Mouse (Mus musculus) embryo, embryonic 11 days (tissue): Measurements from ENCODE around the gene Ppfibp1.

Source experiments
- DNase-seq: peaks from one replicate; pipeline ENCODE4 v3.0.0-alpha.2; 2015

Ppfibp1 gene

DNA sequence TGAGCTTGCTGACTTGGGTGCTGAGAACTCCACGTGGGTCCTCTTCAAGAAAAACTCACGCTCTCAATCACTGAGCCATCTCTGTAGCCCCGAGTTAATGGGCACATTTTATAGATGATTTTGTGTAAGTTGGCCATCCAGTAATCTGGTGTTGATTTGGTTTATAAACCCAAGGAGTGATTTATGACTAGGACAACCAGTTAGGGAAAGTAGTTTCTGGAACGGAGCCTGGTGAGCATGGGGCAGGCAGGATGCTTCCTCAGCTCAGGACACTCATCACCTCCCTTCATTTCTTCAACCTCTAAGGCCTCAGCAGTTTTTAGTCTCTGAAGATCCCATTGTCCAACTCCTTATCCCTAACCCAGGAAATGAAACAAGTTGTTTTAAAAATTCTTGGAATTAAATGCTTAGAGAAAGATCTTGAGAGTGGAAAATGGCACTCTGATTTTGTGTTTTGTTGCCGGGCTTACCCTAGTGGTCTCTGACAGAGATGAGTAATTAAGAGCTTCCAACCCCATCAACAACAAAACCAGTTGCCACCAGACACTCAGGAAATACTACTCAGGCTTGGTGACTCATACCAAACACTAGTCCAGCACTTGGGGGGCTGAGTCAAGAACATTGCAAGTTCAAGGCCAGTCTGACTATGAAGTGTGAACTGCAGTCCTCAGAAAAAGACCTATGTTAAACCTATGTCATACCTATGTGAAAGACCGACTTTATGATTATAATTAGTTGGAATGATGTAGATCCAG lies 75.3 kb downstream of the Ppfibp1 start:
- no peak for DNase-seq

DNA sequence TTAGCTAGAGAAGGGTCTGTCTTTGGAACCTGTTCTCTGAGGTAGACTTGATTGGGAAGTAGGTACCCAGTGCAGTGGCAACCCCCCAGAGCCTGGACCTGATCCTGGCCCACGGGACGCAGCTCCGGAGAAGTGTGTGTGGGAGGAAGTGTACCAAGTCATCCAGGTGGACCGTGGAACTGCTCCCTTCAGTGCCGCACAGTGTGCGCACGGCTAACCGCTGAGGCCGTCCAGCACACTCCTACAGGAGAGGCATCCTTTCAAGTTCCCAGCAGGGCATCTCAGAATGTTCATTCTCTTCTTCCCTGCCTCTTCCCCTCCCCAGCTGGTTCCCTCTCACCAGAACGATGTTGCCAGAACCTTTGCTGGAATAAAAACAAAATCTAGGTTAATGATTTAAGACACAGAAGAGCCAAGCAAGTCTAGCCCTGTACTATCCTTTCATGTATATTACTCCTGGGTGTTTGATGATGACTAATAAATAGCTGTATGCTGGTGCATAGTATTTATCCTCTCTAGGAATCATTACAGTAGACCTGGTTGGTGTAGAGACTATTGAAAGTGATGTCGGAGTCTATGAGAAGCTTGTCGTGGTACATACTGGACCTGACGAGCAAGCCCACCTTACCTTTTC lies 77.0 kb downstream of the Ppfibp1 start:
- DNase-seq, result no peak

DNA sequence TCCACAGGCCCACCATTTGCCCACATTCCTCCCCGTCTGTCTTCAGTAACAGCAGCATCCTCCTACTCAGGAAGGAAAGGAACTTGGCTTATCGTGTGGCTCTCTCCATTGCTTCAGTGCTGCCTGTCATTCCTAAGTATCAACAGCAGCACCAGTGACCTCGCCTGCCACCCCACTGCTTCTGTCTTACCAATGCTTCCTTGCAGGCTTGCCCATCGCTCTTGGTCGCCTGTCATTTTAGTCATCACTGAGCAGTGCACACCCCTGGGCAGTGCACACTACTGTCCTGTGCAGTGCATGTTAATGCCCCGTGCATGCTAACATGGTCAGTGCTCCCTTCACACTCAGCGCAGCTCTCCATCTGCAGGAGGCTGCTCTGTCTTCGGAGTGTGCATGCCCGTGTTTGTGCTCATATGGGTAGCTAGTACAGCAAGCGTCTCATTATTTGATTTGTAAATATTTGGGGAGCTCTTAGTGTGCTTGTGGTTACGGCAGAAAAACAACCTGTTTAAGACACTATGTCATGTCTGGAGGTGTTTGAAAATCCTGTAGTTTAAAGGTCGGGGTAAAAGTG lies 78.2 kb downstream of the Ppfibp1 start:
- no peak for DNase-seq

DNA sequence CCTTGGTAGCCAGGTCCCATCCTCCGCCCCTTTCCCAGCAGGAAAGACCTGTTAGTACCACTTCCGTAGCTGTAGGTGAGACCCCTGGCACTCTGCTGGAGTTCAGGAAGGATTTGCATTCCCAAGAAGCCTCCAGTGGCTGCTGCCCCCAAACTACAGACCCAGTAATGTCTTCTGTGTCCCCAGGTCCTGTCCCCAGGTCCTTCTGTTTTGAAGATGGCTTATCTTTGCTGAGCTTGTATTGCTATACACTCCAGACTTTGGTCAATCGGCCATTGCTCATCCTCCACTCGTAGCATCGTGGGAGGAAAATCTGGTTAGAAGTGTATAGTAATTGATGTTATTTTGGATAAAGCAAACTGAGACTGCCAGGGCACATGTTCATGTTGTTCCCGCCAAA lies 79.5 kb downstream of the Ppfibp1 start:
- DNase-seq, result no peak

DNA sequence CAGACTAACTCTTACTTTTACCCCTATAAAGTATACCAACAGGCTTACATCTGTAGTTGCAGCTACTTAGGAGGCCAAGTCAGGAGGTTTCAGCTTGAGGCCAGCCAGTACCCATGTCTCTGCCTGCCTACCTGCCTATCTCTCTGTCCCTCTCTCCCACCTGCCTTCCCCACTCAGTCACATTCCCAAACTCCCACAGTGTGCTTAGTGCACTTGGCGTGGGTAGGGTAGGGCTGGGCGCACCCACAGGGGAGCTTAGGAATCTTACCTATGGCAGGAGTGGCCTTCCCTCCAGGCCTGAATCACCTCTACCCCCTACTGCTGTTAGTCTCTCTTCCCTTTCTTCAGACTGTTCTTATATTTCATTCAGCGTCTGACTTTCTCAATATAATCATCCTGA lies 82.5 kb downstream of the Ppfibp1 start:
- DNase-seq, result no peak

DNA sequence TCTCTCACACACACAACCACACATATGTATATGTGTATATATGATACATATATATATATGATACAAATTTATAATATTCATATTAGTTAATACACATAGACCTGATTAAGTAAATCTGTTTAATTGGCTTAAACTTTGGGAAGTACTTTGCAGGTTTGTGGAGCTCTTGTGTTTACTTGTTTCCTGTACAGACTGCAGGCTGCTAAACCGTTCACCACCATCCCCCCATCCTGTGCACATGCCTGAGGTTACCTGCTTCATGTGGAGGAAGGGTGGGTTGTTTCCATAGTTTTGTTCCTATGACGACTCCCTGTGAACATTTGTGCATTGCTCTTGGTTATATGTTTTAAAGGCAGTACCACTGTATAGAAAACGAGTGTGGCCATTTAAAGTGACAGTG lies 83.1 kb downstream of the Ppfibp1 start:
- no peak for DNase-seq

DNA sequence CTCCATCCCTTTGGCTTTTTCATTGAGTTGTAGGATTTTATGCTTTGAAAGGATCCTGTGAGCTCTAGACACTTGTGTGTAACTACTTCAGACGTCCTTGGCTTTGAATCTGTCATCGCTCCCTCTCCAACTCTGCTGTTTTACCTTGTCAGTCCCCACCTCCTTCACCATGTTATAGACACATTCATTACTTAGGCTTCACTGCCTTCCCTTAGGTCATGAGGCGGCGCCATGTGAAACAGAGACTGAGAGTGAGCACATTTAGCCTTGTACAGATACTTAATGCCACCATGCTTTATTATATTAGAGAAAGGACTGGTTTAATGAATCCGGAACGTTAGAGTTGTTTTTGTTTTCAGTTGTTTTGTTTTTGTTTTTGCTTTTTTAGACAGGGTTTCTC lies 83.7 kb downstream of the Ppfibp1 start:
- no peak for DNase-seq

DNA sequence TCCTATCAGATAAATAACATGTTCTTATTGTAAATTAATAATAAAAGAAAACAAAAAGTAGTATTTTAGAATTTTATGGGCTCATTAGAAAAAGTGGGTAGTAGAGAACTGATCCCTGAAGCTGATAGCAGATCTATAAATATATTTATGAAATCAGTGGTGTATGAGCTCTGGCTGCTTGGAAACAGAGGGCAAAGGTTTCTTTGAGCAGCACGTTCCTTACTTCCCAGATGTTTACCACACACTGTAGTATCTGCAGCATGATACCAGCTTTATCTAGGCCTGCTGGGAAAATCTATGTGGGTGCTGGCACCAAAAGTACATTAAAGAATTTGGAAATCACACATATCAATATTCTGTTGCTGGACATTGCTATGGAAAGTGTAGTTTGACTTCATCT lies 84.5 kb downstream of the Ppfibp1 start:
- no peak for DNase-seq

DNA sequence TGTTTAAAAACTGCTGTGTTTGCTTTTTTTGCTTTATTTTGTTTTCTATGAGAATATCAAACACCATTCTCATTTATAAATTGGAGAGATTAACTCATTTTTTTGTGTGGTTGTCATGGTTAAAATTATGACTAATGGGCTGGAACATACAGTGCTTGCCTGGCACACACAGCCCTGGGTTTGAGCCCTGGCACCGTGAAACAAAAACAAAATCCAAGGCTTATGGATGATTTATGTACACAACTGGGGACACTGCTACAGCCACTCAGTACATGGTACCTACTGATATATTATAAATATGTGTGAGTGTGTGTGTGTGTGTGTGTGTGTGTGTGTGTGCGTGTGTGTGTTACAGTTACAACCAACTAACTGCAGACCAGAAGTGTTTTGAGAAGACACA lies 85.1 kb downstream of the Ppfibp1 start:
- no peak for DNase-seq

DNA sequence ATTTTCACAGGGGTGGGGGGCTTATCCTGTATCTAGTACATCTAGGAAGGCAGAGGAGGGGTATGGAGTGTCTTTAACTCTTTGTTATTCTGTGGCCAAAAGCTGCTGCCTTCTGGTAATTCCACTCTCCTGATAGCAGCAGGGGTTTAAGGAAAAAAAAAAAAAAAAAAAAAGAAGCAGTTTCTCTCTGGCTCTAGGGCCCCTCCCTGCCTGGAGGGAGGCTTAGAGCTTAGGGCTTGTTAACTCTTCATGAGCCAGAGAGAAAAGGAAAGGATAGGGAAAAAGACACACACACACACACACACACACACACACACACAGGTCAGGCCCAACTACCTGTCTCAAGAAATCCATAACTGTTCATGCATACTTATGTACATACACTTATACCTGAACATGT lies 85.5 kb downstream of the Ppfibp1 start:
- no peak for DNase-seq

DNA sequence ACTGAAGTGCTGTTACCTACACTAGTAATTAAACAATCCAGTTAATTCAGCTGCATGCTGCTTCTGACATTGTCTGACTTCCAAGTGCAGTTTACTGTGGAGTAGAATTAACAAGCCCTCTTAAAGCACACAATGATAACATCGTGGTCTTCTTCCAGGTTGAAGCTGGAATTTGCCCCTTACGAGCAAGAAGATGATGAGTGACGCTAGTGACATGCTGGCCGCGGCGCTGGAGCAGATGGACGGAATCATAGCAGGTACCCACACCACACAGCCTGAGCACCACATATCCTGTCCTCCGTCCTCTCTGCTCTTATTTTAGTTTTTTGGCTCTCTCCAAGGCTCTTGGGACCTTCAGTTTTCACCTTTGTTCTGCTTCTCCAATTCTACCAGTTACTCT lies 88.2 kb downstream of the Ppfibp1 start:
- DNase-seq, result no peak

DNA sequence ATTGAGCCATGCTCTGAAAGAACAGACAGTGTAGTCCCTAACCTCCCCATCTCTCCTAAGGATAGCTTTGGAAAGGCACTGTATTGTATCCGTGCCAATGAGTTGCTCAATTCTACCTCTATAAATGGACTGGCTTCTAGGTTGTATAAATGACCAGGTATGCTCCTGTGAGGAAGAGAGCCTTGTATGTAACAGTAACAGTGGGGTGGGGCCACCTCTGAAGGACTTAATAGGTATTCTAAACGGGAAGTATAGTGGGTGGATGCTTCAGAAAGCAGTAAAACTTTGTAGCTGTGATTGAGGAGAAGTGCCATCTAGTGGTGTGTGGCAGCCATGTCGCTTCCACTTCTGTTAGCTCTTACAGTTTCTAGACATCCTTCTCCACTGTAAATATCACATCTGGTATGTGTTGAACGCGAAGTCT lies 90.4 kb downstream of the Ppfibp1 start:
- DNase-seq, result peak; percentile 40

DNA sequence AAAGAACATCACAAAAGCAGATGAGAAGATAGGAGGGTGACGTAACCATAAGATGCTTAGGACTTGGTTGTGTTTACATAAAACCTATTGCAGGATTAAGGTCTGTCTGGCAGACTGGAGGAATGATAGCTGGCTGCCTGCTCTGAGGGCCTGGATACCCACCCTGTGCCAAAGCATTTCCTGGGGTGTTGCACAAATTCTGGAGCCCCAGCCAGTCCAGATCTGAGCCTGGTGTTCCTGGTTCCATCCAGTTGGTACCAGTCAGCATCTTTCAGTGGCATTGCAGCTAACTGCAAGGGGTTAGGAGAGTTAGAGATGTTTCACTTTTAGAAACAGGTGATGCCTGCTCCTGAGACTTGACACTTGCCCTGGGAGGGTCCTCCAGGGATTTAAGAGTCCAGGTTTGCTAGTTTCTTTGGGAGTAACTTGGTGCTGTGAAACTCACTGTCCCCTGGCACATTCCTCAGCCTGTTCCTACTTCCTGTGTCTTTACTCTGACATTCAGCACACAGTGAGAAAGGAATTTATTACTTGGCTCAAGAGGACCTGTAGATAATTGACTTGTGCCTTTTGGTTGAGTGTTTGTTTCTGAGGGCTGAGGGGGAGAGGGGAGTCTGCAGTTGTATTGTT lies 90.9 kb downstream of the Ppfibp1 start:
- no peak for DNase-seq

DNA sequence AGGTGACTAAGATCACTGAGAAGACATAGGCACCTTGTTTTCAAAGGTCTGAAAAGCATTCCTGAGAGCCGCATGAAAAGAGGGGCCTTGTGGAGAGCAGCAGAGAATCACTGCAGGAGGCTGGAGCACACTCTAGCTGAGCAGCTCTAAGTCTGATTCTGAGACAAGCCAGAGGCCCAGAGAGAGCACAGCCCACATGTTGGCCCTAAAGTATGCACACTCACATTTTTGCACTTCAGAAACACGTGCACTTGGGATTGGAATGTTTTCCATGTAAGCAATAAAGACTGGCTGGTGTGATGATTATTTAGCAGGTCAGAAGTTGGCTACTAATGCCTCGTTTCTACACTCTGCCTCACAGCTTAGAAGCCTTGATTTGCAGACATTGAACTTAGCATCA lies 91.7 kb downstream of the Ppfibp1 start:
- no peak for DNase-seq

DNA sequence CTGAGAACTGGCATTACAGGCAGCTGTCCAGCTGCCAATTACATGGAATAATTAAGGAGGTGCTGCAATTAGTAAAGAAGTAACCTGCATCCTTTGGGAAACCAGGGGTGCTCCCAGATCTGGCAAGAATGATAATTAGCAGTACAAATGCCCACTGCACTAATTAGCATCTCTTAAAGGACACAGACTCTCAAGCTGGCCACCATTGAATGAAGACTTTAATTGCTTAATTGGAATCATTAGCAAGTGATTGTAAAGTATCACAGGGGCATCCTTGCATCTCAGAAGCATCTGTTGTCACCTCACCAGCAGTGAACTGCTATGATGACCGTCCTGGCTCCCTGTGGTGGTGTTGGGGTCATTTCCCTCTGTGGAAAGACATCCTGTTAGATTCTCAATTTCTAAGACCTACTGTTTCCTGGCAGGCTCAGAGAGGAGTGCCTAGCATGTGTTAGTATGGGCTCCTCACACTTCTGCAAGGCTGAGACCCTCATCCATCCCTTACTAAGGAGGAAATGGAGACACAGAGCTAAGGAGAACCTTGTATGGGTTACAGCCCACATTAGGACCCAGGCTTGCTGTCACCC lies 93.1 kb downstream of the Ppfibp1 start:
- no peak for DNase-seq

DNA sequence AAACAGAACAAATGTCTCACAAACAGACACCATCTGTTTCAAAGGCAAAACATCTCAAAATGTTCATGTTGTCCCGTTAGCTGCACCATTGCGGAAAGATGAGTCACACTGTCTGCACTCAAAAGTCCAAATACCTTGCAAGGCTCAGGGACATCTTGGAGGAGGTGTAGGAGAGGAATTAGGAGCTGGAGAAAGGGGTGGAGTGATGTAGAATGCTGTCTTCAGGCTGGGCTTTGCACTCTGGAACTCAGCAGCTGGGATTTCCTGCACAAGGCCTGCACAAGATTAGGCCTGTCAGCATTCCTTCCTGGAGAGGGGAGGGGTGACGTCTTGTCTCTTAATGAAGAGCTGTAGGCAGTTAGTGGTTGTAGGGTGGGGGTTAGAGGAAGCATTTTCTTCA lies 96.3 kb downstream of the Ppfibp1 start:
- DNase-seq, result peak; percentile 33

DNA sequence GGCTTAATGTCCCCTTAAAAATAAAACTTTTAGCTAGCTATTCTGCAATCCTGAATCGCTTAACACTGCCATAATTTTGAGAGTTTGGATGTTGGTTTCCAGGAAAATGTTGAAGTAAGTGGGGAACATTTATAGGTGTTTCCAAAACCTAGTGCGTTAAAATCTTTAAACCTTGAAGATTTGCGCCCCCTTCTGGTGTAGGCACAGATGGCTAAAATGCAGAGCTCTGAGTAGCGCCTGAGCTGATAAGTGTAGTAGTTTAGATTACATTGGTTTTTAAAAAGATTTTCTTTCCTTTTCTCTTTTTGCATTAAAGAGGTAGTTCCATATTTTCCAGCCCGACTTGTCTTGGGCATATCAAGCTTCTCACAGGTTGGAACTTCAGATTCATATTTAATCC lies 105.9 kb downstream of the Ppfibp1 start:
- peak; percentile 80 for DNase-seq

DNA sequence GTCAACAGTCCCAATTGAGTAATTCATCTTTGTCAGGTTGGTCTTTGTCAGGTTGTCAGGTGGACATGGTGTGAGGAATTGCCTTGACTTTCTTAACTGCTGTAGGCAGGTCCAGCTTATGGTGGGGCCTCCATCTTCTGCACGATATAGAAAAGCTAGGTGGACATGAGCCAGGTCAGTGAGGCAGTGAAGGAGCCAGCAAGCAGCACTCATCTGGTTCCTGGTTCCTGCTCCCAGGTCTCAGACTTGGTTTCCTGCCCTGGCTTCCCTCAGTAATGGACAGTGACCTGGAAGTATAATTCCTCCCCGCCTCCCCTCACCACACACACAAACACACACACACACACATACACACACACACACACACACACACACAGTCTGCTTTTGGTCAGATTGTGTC lies 107.1 kb downstream of the Ppfibp1 start:
- no peak for DNase-seq

DNA sequence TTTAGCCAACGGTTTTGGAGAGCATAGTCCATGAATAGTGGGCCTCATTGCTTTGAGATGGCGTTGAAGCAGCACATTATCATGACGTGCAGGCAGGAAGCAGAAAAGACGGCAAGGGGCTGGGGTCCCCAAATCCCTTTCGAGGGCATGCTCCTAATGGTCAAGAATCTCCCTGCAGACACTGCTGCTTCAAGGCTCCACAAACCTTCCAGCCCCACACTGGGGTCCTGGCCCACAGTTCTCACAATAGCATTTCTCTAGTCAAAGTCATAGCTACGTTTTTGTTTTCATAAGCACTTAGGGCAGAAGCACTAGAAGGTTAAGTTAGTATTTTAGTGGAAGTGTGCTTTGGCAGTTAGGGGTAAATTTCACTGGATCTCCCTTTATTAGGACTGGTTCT lies 107.6 kb downstream of the Ppfibp1 start:
- no peak for DNase-seq

DNA sequence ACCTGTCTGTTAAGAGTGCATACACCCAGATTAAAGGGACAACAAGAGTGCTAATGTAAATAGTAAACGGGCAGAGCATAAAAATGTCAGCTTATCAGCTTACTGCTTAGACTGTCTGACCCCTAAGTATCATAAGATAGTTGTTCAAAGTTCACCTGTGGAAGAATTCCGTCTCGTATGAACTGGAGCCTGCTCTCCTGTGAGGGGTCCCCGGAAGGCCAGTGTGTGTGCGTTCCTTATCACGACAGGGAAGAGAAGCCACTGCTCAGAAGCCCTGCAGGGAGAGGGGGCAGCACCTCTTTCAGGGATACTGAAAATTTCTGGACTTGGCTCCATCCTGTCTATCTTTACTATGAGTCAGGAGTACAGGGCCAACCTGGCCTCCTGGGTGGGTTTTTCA lies 108.7 kb downstream of the Ppfibp1 start:
- no peak for DNase-seq

DNA sequence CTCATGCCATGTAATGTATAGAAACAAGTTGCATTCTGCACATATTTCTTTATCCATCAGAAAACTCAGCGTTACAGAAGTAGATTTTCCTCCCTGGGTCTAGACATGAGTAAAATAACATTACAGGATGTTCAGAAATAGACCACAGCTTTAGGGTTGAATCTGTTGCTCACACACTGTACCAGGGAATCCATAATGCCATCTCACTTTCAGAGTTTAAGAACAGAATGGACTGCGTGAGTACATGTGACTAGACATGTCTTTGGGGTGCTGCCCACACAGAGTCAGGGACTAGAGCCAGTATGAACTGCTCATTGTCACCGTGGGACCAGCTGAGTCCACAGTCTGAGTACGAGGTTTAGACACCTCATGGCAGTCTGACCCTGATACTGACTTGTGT lies 110.4 kb downstream of the Ppfibp1 start:
- no peak for DNase-seq

DNA sequence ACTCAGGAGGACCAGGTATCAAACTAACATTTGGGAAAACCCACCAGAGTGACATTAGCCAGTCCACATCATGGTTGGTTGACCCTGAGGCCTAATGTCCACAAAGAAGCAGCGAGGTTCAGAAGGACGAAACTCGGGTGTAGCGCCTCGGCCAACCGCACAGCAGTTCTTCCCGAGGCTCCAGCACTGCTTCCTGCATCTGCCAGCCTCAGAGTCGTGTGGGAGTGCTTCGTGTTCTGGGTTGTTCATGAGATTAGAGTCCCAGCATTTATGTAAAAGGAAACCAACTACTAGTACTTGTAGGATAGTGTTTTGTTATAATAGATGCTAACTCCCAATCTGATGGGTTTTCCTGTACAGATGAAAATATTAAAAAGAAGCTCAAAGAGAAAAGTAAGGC lies 111.0 kb downstream of the Ppfibp1 start:
- DNase-seq, result no peak

DNA sequence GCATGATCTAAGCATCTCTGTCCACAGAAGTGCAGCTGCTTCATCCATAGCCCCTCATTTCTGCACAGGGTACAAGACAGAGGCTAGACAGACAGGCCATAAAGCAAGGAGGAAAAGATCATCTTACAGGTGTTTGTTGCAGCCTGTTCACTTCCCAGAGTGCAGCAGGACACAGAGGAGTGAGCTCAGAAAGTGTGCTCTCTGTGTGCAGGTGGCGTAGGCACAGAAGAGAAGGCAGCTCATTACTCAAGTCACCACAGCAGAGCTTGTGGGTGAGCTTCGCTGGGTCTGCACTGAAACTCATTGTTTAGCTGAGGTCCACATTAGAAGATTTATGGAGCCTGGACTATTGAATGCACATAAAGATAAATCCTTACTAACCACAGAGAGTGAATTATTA lies 111.5 kb downstream of the Ppfibp1 start:
- no peak for DNase-seq

DNA sequence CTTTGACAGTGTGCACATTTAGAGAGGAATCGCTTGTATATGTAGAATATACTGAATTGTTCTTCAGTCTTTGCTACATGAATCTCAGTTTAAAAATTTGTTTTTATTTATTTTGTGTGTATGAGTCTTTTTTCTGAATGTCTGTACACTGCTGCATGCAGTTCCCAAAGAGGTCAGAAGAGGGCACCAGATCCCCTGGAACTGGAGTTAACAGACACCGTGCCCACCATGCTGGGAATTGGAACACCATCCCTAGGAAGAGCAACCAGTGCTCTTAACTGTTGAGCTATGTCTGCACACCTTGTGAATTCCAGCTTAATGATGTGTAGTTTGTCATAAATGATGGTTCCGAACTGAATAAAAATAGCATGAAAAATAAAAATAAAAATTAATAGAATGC lies 119.9 kb downstream of the Ppfibp1 start:
- peak; percentile 63 for DNase-seq
